Mouse (Mus musculus) telencephalon, adult 2 months (tissue): ENCODE measurements around the gene Rin2.

Experiments
- DNase-seq: peaks from one replicate; pipeline ENCODE4 v3.0.0-alpha.2; 2011; ENCODE audit warnings: low read depth, low spot score

Rin2 gene

GRCm38 (mm10) chr2:145824749-145825148 is 149.7 kb downstream of the Rin2 start:
- DNase-seq, result no peak

- DNase-seq, result no peak
Measured at GRCm38 (mm10) chr2:145825221-145825620, 150.2 kb downstream of the Rin2 start.

GRCm38 (mm10) chr2:145827930-145828329 is 152.9 kb downstream of the Rin2 start:
- no peak for DNase-seq

- DNase-seq, result no peak
Measured at GRCm38 (mm10) chr2:145828603-145829002, 153.6 kb downstream of the Rin2 start.

GRCm38 (mm10) chr2:145829231-145829630 is 154.2 kb downstream of the Rin2 start:
- DNase-seq, result no peak

- no peak for DNase-seq
Measured at GRCm38 (mm10) chr2:145830417-145830816, 155.4 kb downstream of the Rin2 start.

GRCm38 (mm10) chr2:145831949-145832835 is 157.2 kb downstream of the Rin2 start:
- peak; percentile 72 for DNase-seq

- DNase-seq, result no peak
Measured at GRCm38 (mm10) chr2:145832836-145833221, 157.8 kb downstream of the Rin2 start.

GRCm38 (mm10) chr2:145833341-145833740 is 158.3 kb downstream of the Rin2 start:
- peak; percentile 29 for DNase-seq

- DNase-seq, result no peak
Measured at GRCm38 (mm10) chr2:145835920-145836319, 160.9 kb downstream of the Rin2 start.

GRCm38 (mm10) chr2:145838675-145839074 is 163.7 kb downstream of the Rin2 start:
- DNase-seq, result no peak

- no peak for DNase-seq
Measured at GRCm38 (mm10) chr2:145839565-145840315, 164.7 kb downstream of the Rin2 start.

- no peak for DNase-seq
Measured at GRCm38 (mm10) chr2:145840320-145840719, 165.3 kb downstream of the Rin2 start.

- DNase-seq, result no peak
Measured at GRCm38 (mm10) chr2:145840910-145841870, 166.2 kb downstream of the Rin2 start.

GRCm38 (mm10) chr2:145843322-145843721 is 168.3 kb downstream of the Rin2 start:
- no peak for DNase-seq

- no peak for DNase-seq
Measured at GRCm38 (mm10) chr2:145846595-145846994, 171.6 kb downstream of the Rin2 start.

GRCm38 (mm10) chr2:145849170-145849905 is 174.3 kb downstream of the Rin2 start:
- DNase-seq, result no peak

- DNase-seq, result peak; percentile 67
Measured at GRCm38 (mm10) chr2:145850779-145851178, 175.8 kb downstream of the Rin2 start.

- no peak for DNase-seq
Measured at GRCm38 (mm10) chr2:145855831-145856230, 180.8 kb downstream of the Rin2 start.

GRCm38 (mm10) chr2:145857864-145858263 is 182.8 kb downstream of the Rin2 start:
- no peak for DNase-seq

- no peak for DNase-seq
Measured at GRCm38 (mm10) chr2:145859442-145859931, 184.5 kb downstream of the Rin2 start.
